Mouse (Mus musculus): ENCODE measurements around the gene Ano6. TPM values are rescaled to one million over a fixed set of nuclear protein-coding genes. Genes with fewer than 3 reads are reported as not detected.

Gene Ano6
- total RNA-seq, 4 experiments from 2014 or later: 35.0 to 44.7 (median 40.1) TPM

Small RNAs within 50 kb of the gene (microRNA-seq; reads per million reads assigned to microRNA genes)
- gene Gm25070: not detected

Other genes starting within 250 kb of the Ano6 start
- gene Dbx2, start 134.9 kb upstream of the Ano6 start, total RNA-seq (2022): not detected